Mouse (Mus musculus) limb, embryonic 14.5 days (tissue): ENCODE results near the gene Ifna16. TPM values are rescaled to one million over a fixed set of nuclear protein-coding genes. Genes with fewer than 3 reads are reported as not detected.
A peak's percentile ranks its signal among the peaks of the same experiment; 100 is the strongest.

Experiments used
- ATAC-seq: fragments of 200-750 bp; cut with Nextera tagmentation; 2 replicates; pipeline ENCODE4 v1.8.0; 2017; ENCODE audit warnings: low read depth, moderate number of reproducible peaks, moderate TSS enrichment; ENCODE audit not compliant: low FRiP score
- DNase-seq: peaks from one replicate; pipeline ENCODE4 v3.0.0-alpha.2; 2015; ENCODE audit warnings: low spot score
- H3K27ac ChIP-seq: fragments of 300-500 bp; sonication (generic); replicated peaks from 2 replicates; pipeline ENCODE4 v1.5.1; 2014; ENCODE audit warnings: low read depth, mild to moderate bottlenecking, low read length, moderate library complexity, mixed read lengths
- H3K27me3 ChIP-seq: fragments of 300-500 bp; sonication (generic); 2 replicates; pipeline ENCODE4 v1.6.1; 2014; ENCODE audit warnings: low read length, mixed read lengths; ENCODE audit not compliant: control insufficient read depth, insufficient read depth
- H3K36me3 ChIP-seq: fragments of 300-500 bp; sonication (generic); 2 replicates; pipeline ENCODE4 v1.6.1; 2014; ENCODE audit warnings: mild to moderate bottlenecking, low read length, moderate library complexity, mixed read lengths; ENCODE audit not compliant: control insufficient read depth, insufficient read depth
- H3K4me1 ChIP-seq: fragments of 300-500 bp; sonication (generic); 2 replicates; pipeline ENCODE4 v1.6.1; 2014; ENCODE audit warnings: antibody characterized with exemption, low read length, mixed read lengths; ENCODE audit not compliant: control insufficient read depth, insufficient read depth
- H3K4me2 ChIP-seq: fragments of 300-500 bp; sonication (generic); replicated peaks from 2 replicates; pipeline ENCODE4 v1.6.1; 2014; ENCODE audit warnings: low read depth, mild to moderate bottlenecking, low read length, moderate library complexity; ENCODE audit not compliant: severe bottlenecking
- H3K4me3 ChIP-seq: fragments of 300-500 bp; sonication (generic); replicated peaks from 2 replicates; pipeline ENCODE4 v1.5.1; 2014; ENCODE audit warnings: low read length
- H3K9ac ChIP-seq: fragments of 300-500 bp; sonication (generic); 2 replicates; pipeline ENCODE4 v1.6.1; 2014; ENCODE audit warnings: mild to moderate bottlenecking, low read depth, low read length, moderate library complexity; ENCODE audit not compliant: severe bottlenecking
- H3K9me3 ChIP-seq: fragments of 300-500 bp; sonication (generic); 2 replicates; pipeline ENCODE4 v1.6.1; 2016; ENCODE audit warnings: low read length; ENCODE audit not compliant: control insufficient read depth
- POLR2A ChIP-seq: fragments of 200-500 bp; IDR thresholded peaks from 2 replicates; pipeline ENCODE4 v1.8.0; 2012; ENCODE audit warnings: inconsistent platforms, mild to moderate bottlenecking, moderate library complexity, borderline replicate concordance; ENCODE audit not compliant: insufficient read depth, insufficient read length; ENCODE audit errors: extremely low read depth
- WGBS: fragments of 180-500 bp; shearing (Covaris S2); extraction: QIAGEN DNeasy Blood & Tissue Kit; methylation state at CpG from one replicate; pipeline ENCODE4 v1.1.7; 2014; 5-methylcytosine and 5-hydroxymethylcytosine counted together
- polyA plus RNA-seq, 2 experiments: library from polyadenylated mRNA; depleted of rRNA in 1 of 2; stranded (reverse) in 1 of 2; unstranded in 1 of 2; fragments of >200 nt; fragmentation: Nextera tagmentation in 1 of 2; extraction: Ambion mirVana in 1 of 2; gene quantifications; 2 replicates each; pipeline versions ENCODE4 v1.2.1 to v1.2.3; 2012 to 2014

Ifna16 gene
- polyA plus RNA-seq, 2 experiments = not detected

- DNase-seq (no peak), ATAC-seq (no peak)
- no peak within 1 kb of the TSS for H3K27ac ChIP-seq
- TF ChIP-seq POLR2A = no peak
- 62% methylated on average over 2 of the region's 2 CpGs for WGBS
- H3K4me1 ChIP-seq = no peaks in the 10 kb centered on the region
- H3K27me3 ChIP-seq = no peaks in the 10 kb centered on the region
- H3K4me3 ChIP-seq = no peak within 1 kb of the TSS
- no peaks in the 10 kb centered on the region for H3K9me3 ChIP-seq
- H3K9ac ChIP-seq = no peak within 1 kb of the TSS
- H3K36me3 ChIP-seq = no peaks in the 10 kb centered on the region
- H3K4me2 ChIP-seq = no peak within 1 kb of the TSS
Observed at GRCm38 (mm10) chr4:88691259-88691658, 14.5 kb upstream of the Ifna16 start, which contains the start of gene Ifnab. TSS of gene Ifnab (minus strand) at chr4:88691359.

GRCm38 (mm10) chr4:88683812-88684211 is 7.1 kb upstream of the Ifna16 start, which contains the start of gene Ifna2:
TSS of gene Ifna2 (minus strand) at chr4:88683912.
- no peak within 1 kb of the TSS for H3K4me3 ChIP-seq
- no peak for DNase-seq
- no peaks in the 10 kb centered on the region for H3K27me3 ChIP-seq
- no peaks in the 10 kb centered on the region for H3K9me3 ChIP-seq
- no peak for TF ChIP-seq POLR2A
- H3K9ac ChIP-seq = no peak within 1 kb of the TSS
- no peak within 1 kb of the TSS for H3K27ac ChIP-seq
- ATAC-seq = no peak
- WGBS = 74% methylated on average over 1 of the region's 1 CpGs
- H3K4me2 ChIP-seq = no peak within 1 kb of the TSS
- H3K4me1 ChIP-seq = no peaks in the 10 kb centered on the region
- no peaks in the 10 kb centered on the region for H3K36me3 ChIP-seq

DNA sequence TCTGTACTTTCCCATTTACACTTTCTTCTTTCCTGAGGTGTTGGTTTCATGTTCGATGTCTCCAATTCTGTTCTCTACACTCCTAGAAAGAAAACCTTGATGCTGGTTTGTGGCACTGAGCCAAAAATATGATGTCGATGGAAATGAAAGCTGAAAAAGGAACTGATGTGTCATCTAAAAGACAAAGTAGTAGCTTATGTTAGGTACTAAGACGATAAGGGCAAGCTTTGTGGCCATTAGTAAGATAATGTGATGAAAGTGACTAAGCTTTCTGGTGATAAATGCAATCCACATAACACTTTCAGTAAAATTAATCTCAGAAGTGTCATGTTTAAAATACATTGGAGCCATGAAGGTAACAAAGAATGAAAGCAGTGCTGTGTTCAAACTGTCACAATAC is 4.6 kb upstream of the Ifna16 start:
- TF ChIP-seq POLR2A = no peak
- H3K27me3 ChIP-seq = no peaks in the 10 kb centered on the region
- no peak overlapping the region for H3K4me2 ChIP-seq
- no peaks in the 10 kb centered on the region for H3K9me3 ChIP-seq
- no peak overlapping the region for H3K4me3 ChIP-seq
- no peak overlapping the region for H3K27ac ChIP-seq
- no peaks in the 10 kb centered on the region for H3K4me1 ChIP-seq
- no peak overlapping the region for H3K9ac ChIP-seq
- ATAC-seq (no peak), DNase-seq (no peak)
- WGBS = 70% methylated on average over 3 of the region's 3 CpGs
- H3K36me3 ChIP-seq = no peaks in the 10 kb centered on the region

GRCm38 (mm10) chr4:88680362-88680761 is 3.6 kb upstream of the Ifna16 start:
- no peaks in the 10 kb centered on the region for H3K36me3 ChIP-seq
- 44% methylated on average over 8 of the region's 8 CpGs for WGBS
- no peak for ATAC-seq

GRCm38 (mm10) chr4:88655461-88655860 is 21.3 kb downstream of the Ifna16 start:
- H3K36me3 ChIP-seq = no peaks in the 10 kb centered on the region
- no peak for ATAC-seq
- WGBS = 55% methylated on average over 1 of the region's 1 CpGs
- no peak overlapping the region for H3K4me3 ChIP-seq
- H3K4me2 ChIP-seq = no peak overlapping the region
- DNase-seq = no peak
- no peaks in the 10 kb centered on the region for H3K27me3 ChIP-seq
- no peaks in the 10 kb centered on the region for H3K4me1 ChIP-seq
- no peak for TF ChIP-seq POLR2A
- H3K27ac ChIP-seq = no peak overlapping the region
- no peak overlapping the region for H3K9ac ChIP-seq
- no peaks in the 10 kb centered on the region for H3K9me3 ChIP-seq

More at GRCm38 (mm10) chr4:88680362-88680761, 3.6 kb upstream of the Ifna16 start:
- Histone ChIP-seq H3K27me3 (no peaks in the 10 kb centered on the region), H3K4me2 (no peak overlapping the region), H3K4me1 (no peaks in the 10 kb centered on the region), H3K4me3 (no peak overlapping the region), H3K9ac (no peak overlapping the region), H3K9me3 (no peaks in the 10 kb centered on the region), H3K27ac (no peak overlapping the region)
- DNase-seq = peak; percentile 62
- no peak for TF ChIP-seq POLR2A

DNA sequence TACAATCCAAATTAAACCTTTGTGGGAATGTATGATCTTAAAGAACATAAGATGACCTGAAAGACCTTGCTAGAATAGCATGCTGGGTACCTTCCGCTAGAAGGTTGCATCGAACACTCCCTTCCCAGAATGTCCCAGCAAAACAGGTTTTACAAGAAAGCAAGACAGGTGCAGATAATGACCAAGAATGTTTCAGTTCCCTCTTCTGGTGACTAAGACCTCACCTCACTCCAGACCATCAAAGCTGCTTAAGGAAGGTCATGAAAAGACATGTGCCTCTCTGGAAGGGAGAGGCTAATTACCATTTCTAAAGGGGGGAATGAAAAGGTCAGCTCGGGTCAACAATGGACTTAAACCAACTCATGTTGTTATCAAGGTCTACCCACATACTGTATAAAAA is 23.1 kb downstream of the Ifna16 start:
- DNase-seq (no peak), ATAC-seq (no peak)
- Histone ChIP-seq H3K4me2 (no peak overlapping the region), H3K27me3 (no peaks in the 10 kb centered on the region), H3K9ac (no peak overlapping the region), H3K9me3 (no peaks in the 10 kb centered on the region), H3K4me1 (no peaks in the 10 kb centered on the region), H3K27ac (no peak overlapping the region), H3K36me3 (no peaks in the 10 kb centered on the region), H3K4me3 (no peak overlapping the region)
- TF ChIP-seq POLR2A = no peak
- WGBS = 79% methylated on average over 3 of the region's 3 CpGs
